12 mouse cellular contexts compared by ENCODE assay signal in genomic region chr2:49335267-49335666, GRCm38 (mm10).
"Had no signal": no experiment of that assay in that cellular context is flagged by ENCODE, and none has a peak within 500 bp of the region (broad histone marks: within the 10 kb centered on the region; RNA-seq: fewer than 3 reads in every experiment).

No protein-coding gene starts in this region.

- ATAC-seq: midbrain, embryonic 16.5 days had no signal

- DNase-seq: lung, adult 18-20 months; lung, embryonic 14.5 days; lung, postnatal 10 days; lung, postnatal 4 days; midbrain, embryonic 14.5 days; retina, postnatal 1 day; right cerebral cortex, adult 18-20 months; right cerebral cortex, postnatal 14 days; thymus, adult 2 months; thymus, postnatal 25 days; thymus, postnatal 4 days had no signal
